Mouse (Mus musculus): ENCODE measurements around the gene Gmfb. TPM values are rescaled to one million over a fixed set of nuclear protein-coding genes. Genes with fewer than 3 reads are reported as not detected.

The Gmfb gene
- total and polyA plus RNA-seq, 3 experiments = 27.2 to 97.6 (median 70.1) TPM

GRCm38 (mm10) chr14:46785247-46785646, 36.8 kb downstream of the Gmfb start:
- no peak overlapping the region for H3K9ac ChIP-seq (ENCODE audit: insufficient read depth, low read depth)
- in situ Hi-C loops (cut with MboI; ENCODE audit: low pct_ligation_motif_present, low pct_unique_long_range_greater_than_20kb, low sequenced_read_pairs) = no loop called here

GRCm38 (mm10) chr14:46783327-46783926, 38.6 kb downstream of the Gmfb start:
- DNase-seq (ENCODE audit: extremely low read depth) = no peak
- TF ChIP-seq SIN3A (IDR thresholded peaks at IDR 0.05; ENCODE audit: low read length) (0 out of 2 replicates have a peak, but pooled peaks have one; percentile 27), MXI1 (IDR thresholded peaks at IDR 0.05; ENCODE audit: low read depth, low read length) (peak; percentile 53; the same call in 1 of the 2 replicates), KAT2A (IDR thresholded peaks at IDR 0.05; ENCODE audit: insufficient replicate concordance, low read length) (no peak), MYC (IDR thresholded peaks at IDR 0.05; ENCODE audit: low read depth, low read length) (peak; percentile 61), MAFK (IDR thresholded peaks at IDR 0.05; ENCODE audit: insufficient replicate concordance, low read length) (0 out of 2 replicates have a peak, but pooled peaks have one; percentile 12), JUND (conservative IDR thresholded peaks at IDR 0.05; ENCODE audit: low read depth, low read length) (0 out of 2 replicates have a peak, but pooled peaks have one; percentile 18), IRF4 (IDR thresholded peaks at IDR 0.05; ENCODE audit: low read depth, low read length) (peak; percentile 18; the same call in 1 of the 2 replicates), BHLHE40 (IDR thresholded peaks at IDR 0.05; ENCODE audit: low read depth, low read length) (peak; percentile 59), POLR2AphosphoS2 (IDR thresholded peaks at IDR 0.05; ENCODE audit: low read depth, low read length) (no peak), MAX (IDR thresholded peaks at IDR 0.05; ENCODE audit: low read length) (0 out of 2 replicates have a peak, but pooled peaks have one; percentile 39), CHD2 (IDR thresholded peaks at IDR 0.05; ENCODE audit: low read length) (0 out of 2 replicates have a peak, but pooled peaks have one; percentile 25), ZMIZ1 (IDR thresholded peaks at IDR 0.05; ENCODE audit: low read depth, low read length) (no peak), MAZ (IDR thresholded peaks at IDR 0.05; ENCODE audit: low read depth, low read length) (peak; percentile 87), UBTF (IDR thresholded peaks at IDR 0.05; ENCODE audit: low read depth, low read length) (peak; percentile 52; the same call in 1 of the 2 replicates), CHD1 (IDR thresholded peaks at IDR 0.05; ENCODE audit: low read depth, low read length) (peak; percentile 50; the same call in 1 of the 2 replicates), RAD21 (IDR thresholded peaks at IDR 0.05; ENCODE audit: low read depth, low read length) (no peak)
- Histone ChIP-seq H3K4me3 (replicated peaks in 1 of 3; ENCODE audit: low read depth in 2 of 3, low read length in 2 of 3, poor library complexity in 1 of 3) (no peak overlapping the region), H3K9me3 (replicated peaks; ENCODE audit: low read length) (peaks cover 25% of the 10 kb centered on the region), H3K27ac (ENCODE audit: insufficient read depth, low read depth) (peak overlapping the region; percentile 68), H3K79me2 (replicated peaks; ENCODE audit: control insufficient read depth, extremely low read depth, insufficient read depth, poor library complexity, severe bottlenecking) (peaks cover 70% of the 10 kb centered on the region), H3K36me3 (replicated peaks in 1 of 2; ENCODE audit: control insufficient read depth in 1 of 2, insufficient read depth in 1 of 2, low read length in 1 of 2) (peaks cover 24 to 60% of the 10 kb centered on the region in 2 experiments), H3K4me1 (ENCODE audit: control insufficient read depth in 1 of 2, insufficient read depth in 2 of 2) (peaks cover 7 to 46% of the 10 kb centered on the region in 2 experiments), H3K27me3 (replicated peaks) (no peaks in the 10 kb centered on the region), H3K4me2 (ENCODE audit: insufficient read depth, low read depth, poor library complexity, severe bottlenecking) (peak overlapping the region; percentile 92), H3K9ac (ENCODE audit: insufficient read depth, low read depth) (peak overlapping the region; percentile 19)
- dilution Hi-C loops (cut with MboI; ENCODE audit: extremely low pct_ligation_motif_present, extremely low pct_unique_long_range_greater_than_20kb, low sequenced_read_pairs) = no loop called here
- in situ Hi-C loops (cut with MboI; ENCODE audit: low pct_ligation_motif_present, low pct_unique_long_range_greater_than_20kb, low sequenced_read_pairs) = no loop called here

More at GRCm38 (mm10) chr14:46785247-46785646, 36.8 kb downstream of the Gmfb start:
- TF ChIP-seq ZNF384 (IDR thresholded peaks at IDR 0.05; ENCODE audit: low read depth, low read length) (peak; percentile 65), E2F4 (IDR thresholded peaks at IDR 0.05; ENCODE audit: insufficient replicate concordance, low read depth, low read length) (no peak), USF2 (conservative IDR thresholded peaks at IDR 0.05; ENCODE audit: low read depth, low read length) (no peak), MAFK (IDR thresholded peaks at IDR 0.05; ENCODE audit: insufficient replicate concordance, low read length) (no peak), CHD2 (IDR thresholded peaks at IDR 0.05; ENCODE audit: low read length) (no peak), ZKSCAN1 (IDR thresholded peaks at IDR 0.05; ENCODE audit: borderline replicate concordance, low read depth, low read length) (no peak), KAT2A (IDR thresholded peaks at IDR 0.05; ENCODE audit: insufficient replicate concordance, low read length) (0 out of 2 replicates have a peak, but pooled peaks have one; percentile 61), SMC3 (IDR thresholded peaks at IDR 0.05; ENCODE audit: low read depth, low read length) (no peak), MEF2A (IDR thresholded peaks at IDR 0.05; ENCODE audit: borderline replicate concordance, low read depth, low read length) (peak; percentile 68), RAD21 (IDR thresholded peaks at IDR 0.05; ENCODE audit: low read depth, low read length) (no peak), NELFE (IDR thresholded peaks at IDR 0.05; ENCODE audit: low read depth, low read length) (no peak), HCFC1 (IDR thresholded peaks at IDR 0.05; ENCODE audit: low read depth, low read length) (no peak), TCF12 (IDR thresholded peaks at IDR 0.05; ENCODE audit: low read depth, low read length) (peak; percentile 83), NRF1 (IDR thresholded peaks at IDR 0.05; ENCODE audit: low read depth, low read length) (no peak), BHLHE40 (IDR thresholded peaks at IDR 0.05; ENCODE audit: low read depth, low read length) (peak; percentile 73), IRF4 (IDR thresholded peaks at IDR 0.05; ENCODE audit: low read depth, low read length) (peak; percentile 80), CTCF (conservative IDR thresholded peaks at IDR 0.05 in 1 of 2, IDR thresholded peaks at IDR 0.05 in 1 of 2; ENCODE audit: low read depth in 2 of 2, low read length in 2 of 2) (no peak), SIN3A (IDR thresholded peaks at IDR 0.05; ENCODE audit: low read length) (peak; percentile 57; the same call in 1 of the 2 replicates), MXI1 (IDR thresholded peaks at IDR 0.05; ENCODE audit: low read depth, low read length) (no peak; the same call in 1 of the 2 replicates), GABPA (IDR thresholded peaks at IDR 0.05; ENCODE audit: insufficient replicate concordance, low read depth, low read length) (no peak), MYC (IDR thresholded peaks at IDR 0.05; ENCODE audit: low read depth, low read length) (peak; percentile 69), POLR2A (IDR thresholded peaks at IDR 0.05; ENCODE audit: low read depth, low read length) (0 out of 2 replicates have a peak, but pooled peaks have one; percentile 13), JUND (conservative IDR thresholded peaks at IDR 0.05; ENCODE audit: low read depth, low read length) (no peak), ZMIZ1 (IDR thresholded peaks at IDR 0.05; ENCODE audit: low read depth, low read length) (no peak), EP300 (IDR thresholded peaks at IDR 0.05; ENCODE audit: low read length) (peak; percentile 88), RCOR1 (conservative IDR thresholded peaks at IDR 0.05; ENCODE audit: low read depth, low read length) (0 out of 2 replicates have a peak, but pooled peaks have one; percentile 3), UBTF (IDR thresholded peaks at IDR 0.05; ENCODE audit: low read depth, low read length) (no peak), USF1 (IDR thresholded peaks at IDR 0.05; ENCODE audit: low read depth, low read length) (no peak), ELF1 (IDR thresholded peaks at IDR 0.05; ENCODE audit: low read depth, low read length) (no peak), MAZ (IDR thresholded peaks at IDR 0.05; ENCODE audit: low read depth, low read length) (0 out of 2 replicates have a peak, but pooled peaks have one; percentile 28), POLR2AphosphoS2 (IDR thresholded peaks at IDR 0.05; ENCODE audit: low read depth, low read length) (no peak), CHD1 (IDR thresholded peaks at IDR 0.05; ENCODE audit: low read depth, low read length) (no peak; the same call in 1 of the 2 replicates), ETS1 (conservative IDR thresholded peaks at IDR 0.05; ENCODE audit: low read depth, low read length) (peak; percentile 60), TBP (conservative IDR thresholded peaks at IDR 0.05; ENCODE audit: low read depth, low read length) (no peak), PAX5 (IDR thresholded peaks at IDR 0.05; ENCODE audit: low read length) (no peak), JUN (IDR thresholded peaks at IDR 0.05; ENCODE audit: insufficient read depth, low read depth, low read length) (no peak), ZC3H11A (IDR thresholded peaks at IDR 0.05; ENCODE audit: low read depth, low read length) (no peak), MAX (IDR thresholded peaks at IDR 0.05; ENCODE audit: low read length) (0 out of 2 replicates have a peak, but pooled peaks have one; percentile 18)
- H3K79me2 ChIP-seq (replicated peaks; ENCODE audit: control insufficient read depth, extremely low read depth, insufficient read depth, poor library complexity, severe bottlenecking) = peaks cover 67% of the 10 kb centered on the region
- peaks cover 7 to 63% of the 10 kb centered on the region in 2 experiments for H3K4me1 ChIP-seq (ENCODE audit: control insufficient read depth in 1 of 2, insufficient read depth in 2 of 2)
- no peak overlapping the region for H3K4me3 ChIP-seq (replicated peaks in 1 of 3; ENCODE audit: low read depth in 2 of 3, low read length in 2 of 3, poor library complexity in 1 of 3)
- H3K27me3 ChIP-seq (replicated peaks) = no peaks in the 10 kb centered on the region
- H3K36me3 ChIP-seq (replicated peaks in 1 of 2; ENCODE audit: control insufficient read depth in 1 of 2, insufficient read depth in 1 of 2, low read length in 1 of 2) = peaks cover 6 to 42% of the 10 kb centered on the region in 2 experiments
- peak overlapping the region; percentile 92 for H3K4me2 ChIP-seq (ENCODE audit: insufficient read depth, low read depth, poor library complexity, severe bottlenecking)
- dilution Hi-C loops (cut with MboI; ENCODE audit: extremely low pct_ligation_motif_present, extremely low pct_unique_long_range_greater_than_20kb, low sequenced_read_pairs) = no loop called here
- peak; percentile 84 for DNase-seq (ENCODE audit: extremely low read depth)
- peaks cover 7% of the 10 kb centered on the region for H3K9me3 ChIP-seq (replicated peaks; ENCODE audit: low read length)
- no peak overlapping the region for H3K27ac ChIP-seq (ENCODE audit: insufficient read depth, low read depth)

All from CH12.LX (cell line).